Mouse (Mus musculus) CH12.LX (cell line): ENCODE data around the gene Mrps36. TPM values are rescaled to one million over a fixed set of nuclear protein-coding genes. Genes with fewer than 3 reads are reported as not detected.

Experiments used
- DNase-seq: peaks from one replicate; pipeline ENCODE4 v3.0.0-alpha.2; 2013; ENCODE audit errors: extremely low read depth
- H3K27ac ChIP-seq: 2 replicates; pipeline ENCODE4 v1.5.1; 2012; ENCODE audit warnings: low read depth, mild to moderate bottlenecking, control low read depth, moderate library complexity; ENCODE audit not compliant: insufficient read depth
- H3K27me3 ChIP-seq: replicated peaks from 2 replicates; pipeline ENCODE3; 2012; ENCODE audit warnings: inconsistent platforms
- H3K36me3 ChIP-seq, 2 experiments: replicated peaks in 1 of 2; 2 replicates each; pipeline versions ENCODE3 to v1.6.1; 2012; ENCODE audit warnings: inconsistent platforms in 1 of 2, low read length in 1 of 2, mild to moderate bottlenecking in 1 of 2, mixed read lengths in 1 of 2, moderate library complexity in 1 of 2; ENCODE audit not compliant: control insufficient read depth in 1 of 2, insufficient read depth in 1 of 2
- H3K4me1 ChIP-seq, 2 experiments: 2 replicates each; pipeline ENCODE4 v1.6.1; 2012; ENCODE audit warnings: inconsistent platforms in 1 of 2, moderate library complexity in 1 of 2; ENCODE audit not compliant: insufficient read depth in 2 of 2, control insufficient read depth in 1 of 2
- H3K4me2 ChIP-seq: 2 replicates; pipeline ENCODE4 v1.6.1; 2012; ENCODE audit warnings: low read depth, mild to moderate bottlenecking, control low read depth; ENCODE audit not compliant: poor library complexity, insufficient read depth, severe bottlenecking
- H3K4me3 ChIP-seq, 3 experiments: fragments of 150-350 bp in 1 of 3; sonication (generic) in 1 of 3; replicated peaks in 1 of 3; 2 replicates each; pipeline versions ENCODE3 to v1.5.1; 2011 to 2012; ENCODE audit warnings: low read depth in 2 of 3, low read length in 2 of 3, mild to moderate bottlenecking in 2 of 3, moderate library complexity in 2 of 3, control low read depth in 1 of 3, improper control_type of control experiment in 1 of 3, inconsistent platforms in 1 of 3, mixed read lengths in 1 of 3; ENCODE audit not compliant: poor library complexity in 1 of 3
- H3K79me2 ChIP-seq: replicated peaks from 2 replicates; pipeline ENCODE4 v1.6.1; 2012; ENCODE audit warnings: mild to moderate bottlenecking, moderate library complexity; ENCODE audit not compliant: control insufficient read depth, poor library complexity, insufficient read depth, severe bottlenecking; ENCODE audit errors: extremely low read depth
- H3K9ac ChIP-seq: 2 replicates; pipeline ENCODE4 v1.6.1; 2012; ENCODE audit warnings: low read depth, mild to moderate bottlenecking, control low read depth, moderate library complexity; ENCODE audit not compliant: insufficient read depth
- H3K9me3 ChIP-seq: replicated peaks from 2 replicates; pipeline ENCODE3; 2012; ENCODE audit warnings: low read length, inconsistent platforms, mixed read lengths
- BHLHE40 ChIP-seq: IDR thresholded peaks from 2 replicates; pipeline ENCODE4 v1.6.1; 2011; ENCODE audit warnings: mild to moderate bottlenecking, low read depth, low read length, improper control_type of control experiment
- CHD1 ChIP-seq: IDR thresholded peaks from 2 replicates; pipeline ENCODE4 v1.6.1; 2012; ENCODE audit warnings: low read depth, low read length, improper control_type of control experiment, inconsistent platforms
- CHD2 ChIP-seq: IDR thresholded peaks from 2 replicates; pipeline ENCODE4 v1.6.1; 2011; ENCODE audit warnings: low read length, improper control_type of control experiment
- CTCF ChIP-seq, 2 experiments: IDR thresholded peaks in 1 of 2; conservative IDR thresholded peaks in 1 of 2; 2 replicates each; pipeline ENCODE4 v1.5.1; 2011 to 2012; ENCODE audit warnings: low read depth in 2 of 2, low read length in 2 of 2, improper control_type of control experiment in 1 of 2, inconsistent platforms in 1 of 2, mild to moderate bottlenecking in 1 of 2, moderate library complexity in 1 of 2
- E2F4 ChIP-seq: IDR thresholded peaks from 2 replicates; pipeline ENCODE4 v1.6.1; 2011; ENCODE audit warnings: low read depth, low read length, improper control_type of control experiment; ENCODE audit not compliant: insufficient replicate concordance
- EP300 ChIP-seq: IDR thresholded peaks from 2 replicates; pipeline ENCODE4 v1.6.1; 2011; ENCODE audit warnings: low read length, improper control_type of control experiment
- HCFC1 ChIP-seq: IDR thresholded peaks from 2 replicates; pipeline ENCODE4 v1.6.1; 2012; ENCODE audit warnings: low read depth, mild to moderate bottlenecking, inconsistent platforms, low read length, improper control_type of control experiment
- IRF4 ChIP-seq: IDR thresholded peaks from 2 replicates; pipeline ENCODE4 v1.6.1; 2014; ENCODE audit warnings: low read depth, mild to moderate bottlenecking, inconsistent platforms, low read length, improper control_type of control experiment
- JUN ChIP-seq: IDR thresholded peaks from 2 replicates; pipeline ENCODE4 v1.6.1; 2011; ENCODE audit warnings: low read depth, mild to moderate bottlenecking, low read length, improper control_type of control experiment, moderate library complexity; ENCODE audit not compliant: insufficient read depth
- JUND ChIP-seq: conservative IDR thresholded peaks from 2 replicates; pipeline ENCODE4 v1.6.1; 2011; ENCODE audit warnings: low read depth, low read length, improper control_type of control experiment
- KAT2A ChIP-seq: IDR thresholded peaks from 2 replicates; pipeline ENCODE4 v1.6.1; 2012; ENCODE audit warnings: low read length, improper control_type of control experiment, inconsistent platforms; ENCODE audit not compliant: insufficient replicate concordance
- MAZ ChIP-seq: IDR thresholded peaks from 2 replicates; pipeline ENCODE4 v1.6.1; 2012; ENCODE audit warnings: low read depth, mild to moderate bottlenecking, inconsistent platforms, low read length, improper control_type of control experiment, moderate library complexity
- MEF2A ChIP-seq: IDR thresholded peaks from 2 replicates; pipeline ENCODE4 v1.6.1; 2014; ENCODE audit warnings: low read depth, mild to moderate bottlenecking, inconsistent platforms, low read length, improper control_type of control experiment, borderline replicate concordance
- MYC ChIP-seq: IDR thresholded peaks from 2 replicates; pipeline ENCODE4 v1.6.1; 2011; ENCODE audit warnings: low read depth, mild to moderate bottlenecking, improper control_type of control experiment, low read length
- NELFE ChIP-seq: IDR thresholded peaks from 2 replicates; pipeline ENCODE4 v1.6.1; 2011; ENCODE audit warnings: low read depth, low read length, improper control_type of control experiment
- POLR2A ChIP-seq: IDR thresholded peaks from 2 replicates; pipeline ENCODE4 v1.6.1; 2011; ENCODE audit warnings: low read depth, mild to moderate bottlenecking, improper control_type of control experiment, low read length
- POLR2AphosphoS2 ChIP-seq: IDR thresholded peaks from 2 replicates; pipeline ENCODE4 v1.6.1; 2011; ENCODE audit warnings: low read depth, low read length, improper control_type of control experiment
- RAD21 ChIP-seq: IDR thresholded peaks from 2 replicates; pipeline ENCODE4 v1.6.1; 2011; ENCODE audit warnings: low read depth, mild to moderate bottlenecking, low read length, improper control_type of control experiment, moderate library complexity
- UBTF ChIP-seq: IDR thresholded peaks from 2 replicates; pipeline ENCODE4 v1.6.1; 2012; ENCODE audit warnings: low read depth, mild to moderate bottlenecking, inconsistent platforms, low read length, improper control_type of control experiment, moderate library complexity
- USF2 ChIP-seq: conservative IDR thresholded peaks from 2 replicates; pipeline ENCODE4 v1.6.1; 2011; ENCODE audit warnings: low read depth, low read length, improper control_type of control experiment
- ZKSCAN1 ChIP-seq: IDR thresholded peaks from 2 replicates; pipeline ENCODE4 v1.6.1; 2012; ENCODE audit warnings: low read depth, inconsistent platforms, low read length, improper control_type of control experiment, borderline replicate concordance
- ZMIZ1 ChIP-seq: IDR thresholded peaks from 2 replicates; pipeline ENCODE4 v1.6.1; 2012; ENCODE audit warnings: low read depth, mild to moderate bottlenecking, inconsistent platforms, low read length, improper control_type of control experiment
- ZNF384 ChIP-seq: IDR thresholded peaks from 2 replicates; pipeline ENCODE4 v1.6.1; 2012; ENCODE audit warnings: low read depth, low read length, improper control_type of control experiment, inconsistent platforms
- dilution Hi-C: fragments of 300-500 bp; cut with MboI; formaldehyde crosslinking; loops from 2 replicates; pipeline ENCODE4 v1.14.3; 2020; ENCODE audit warnings: low sequenced_read_pairs; ENCODE audit not compliant: extremely low pct_unique_long_range_greater_than_20kb, extremely low pct_ligation_motif_present
- in situ Hi-C: fragments of 300-500 bp; cut with MboI; formaldehyde crosslinking; loops from 3 replicates; pipeline ENCODE4 v1.14.3; 2019; ENCODE audit warnings: low sequenced_read_pairs, low pct_ligation_motif_present, low pct_unique_long_range_greater_than_20kb, mixed read lengths
- polyA plus RNA-seq: library from polyadenylated mRNA; unstranded; fragments of >175 nt; gene quantifications from 2 replicates; pipeline ENCODE4 v1.2.1, GENCODE M21; 2012; ENCODE audit warnings: low read depth; ENCODE audit not compliant: insufficient read length
- total RNA-seq, 2 experiments: library from RNA; depleted of rRNA; stranded (reverse); fragments of 300-350 nt in 1 of 2; fragments of >200 nt in 1 of 2; gene quantifications; 2 replicates each; pipeline ENCODE4 v1.2.3; 2012 to 2014

Gene Mrps36
- total and polyA plus RNA-seq, 3 experiments: 70.0 to 94.0 (median 89.3) TPM

GRCm38 (mm10) chr13:100755329-100755728 is 10.9 kb upstream of the Mrps36 start:
- H3K27me3 ChIP-seq: no peaks in the 10 kb centered on the region
- dilution Hi-C loops: no loop called here
- H3K4me3 ChIP-seq: no peak overlapping the region
- DNase-seq: no peak
- no peaks in the 10 kb centered on the region for H3K79me2 ChIP-seq
- no peak overlapping the region for H3K9ac ChIP-seq
- TF ChIP-seq EP300: no peak
- no peak for TF ChIP-seq IRF4
- TF ChIP-seq CTCF (conservative IDR thresholded peaks at IDR 0.05 in 1 of 2, IDR thresholded peaks at IDR 0.05 in 1 of 2; ENCODE audit: low read depth in 2 of 2, low read length in 2 of 2): no peak
- no peak for TF ChIP-seq KAT2A
- no peak for TF ChIP-seq MYC
- TF ChIP-seq NELFE: no peak
- TF ChIP-seq CHD1: no peak
- TF ChIP-seq MAZ: no peak
- no peak for TF ChIP-seq POLR2A
- no peak for TF ChIP-seq HCFC1
- TF ChIP-seq CHD2: no peak
- H3K4me2 ChIP-seq: no peak overlapping the region
- in situ Hi-C loops: no loop called here
- no peaks in the 10 kb centered on the region for H3K9me3 ChIP-seq
- peaks cover 9 to 23% of the 10 kb centered on the region in 2 experiments for H3K36me3 ChIP-seq
- peaks cover 3 to 10% of the 10 kb centered on the region in 2 experiments; a peak in 2 of 4 replicates for H3K4me1 ChIP-seq
- no peak overlapping the region for H3K27ac ChIP-seq

GRCm38 (mm10) chr13:100754186-100754585 is 9.7 kb upstream of the Mrps36 start:
- TF ChIP-seq JUN (no peak), POLR2AphosphoS2 (no peak), ZKSCAN1 (no peak), POLR2A (no peak), ZMIZ1 (no peak), CTCF (conservative IDR thresholded peaks at IDR 0.05 in 1 of 2, IDR thresholded peaks at IDR 0.05 in 1 of 2; ENCODE audit: low read depth in 2 of 2, low read length in 2 of 2) (no peak), MEF2A (no peak), E2F4 (no peak), JUND (no peak), RAD21 (no peak), UBTF (no peak), ZNF384 (no peak), BHLHE40 (no peak), USF2 (no peak)
- in situ Hi-C loops (no loop called here), dilution Hi-C loops (no loop called here)
- H3K4me3 ChIP-seq: no peak overlapping the region
- H3K4me1 ChIP-seq: peaks cover 3 to 15% of the 10 kb centered on the region in 2 experiments; a peak in 2 of 4 replicates
- H3K27me3 ChIP-seq: no peaks in the 10 kb centered on the region
- H3K27ac ChIP-seq: no peak overlapping the region
- no peaks in the 10 kb centered on the region for H3K9me3 ChIP-seq
- H3K36me3 ChIP-seq: peaks cover 0 to 11% of the 10 kb centered on the region in 2 experiments
- no peak overlapping the region for H3K4me2 ChIP-seq
- no peaks in the 10 kb centered on the region for H3K79me2 ChIP-seq
- DNase-seq: no peak
- H3K9ac ChIP-seq: no peak overlapping the region
